Mouse (Mus musculus): ENCODE measurements around the gene Slc7a1.

DNA sequence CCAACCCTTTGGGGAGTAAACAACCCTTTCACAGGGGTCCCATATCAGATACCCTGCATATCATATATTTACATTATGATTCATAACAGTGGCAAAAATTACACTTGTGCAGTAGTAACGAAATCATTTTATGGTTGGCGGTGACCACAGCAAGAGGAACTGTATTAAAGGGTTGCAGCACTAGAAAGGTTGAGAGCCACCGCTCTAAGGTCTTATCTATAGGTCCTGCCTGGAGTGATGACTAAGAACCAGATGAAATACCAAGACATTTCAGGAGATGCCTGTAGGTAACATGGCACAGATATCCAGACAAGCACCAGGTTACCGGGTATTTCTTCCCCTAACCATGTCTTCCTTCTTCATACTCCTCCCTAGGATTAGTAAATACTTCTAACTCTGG lies 2.3 kb downstream of the Slc7a1 start:
- TF ChIP-seq EP300 (optimal IDR thresholded peaks at IDR 0.05): no peak
- no peak for TF ChIP-seq CTCF (IDR thresholded peaks at IDR 0.05; ENCODE audit: low read depth)

Data from stomach, postnatal 0 days (tissue).